Mouse (Mus musculus): ENCODE data around the gene Prss27.
A peak's percentile ranks its signal among the peaks of the same experiment; 100 is the strongest.
"Not testable (repeated sequence)": the region's sequence is repeated elsewhere in the genome, so short reads cannot be mapped to it uniquely, and the experiment has no call there.

Prss27 gene

DNA sequence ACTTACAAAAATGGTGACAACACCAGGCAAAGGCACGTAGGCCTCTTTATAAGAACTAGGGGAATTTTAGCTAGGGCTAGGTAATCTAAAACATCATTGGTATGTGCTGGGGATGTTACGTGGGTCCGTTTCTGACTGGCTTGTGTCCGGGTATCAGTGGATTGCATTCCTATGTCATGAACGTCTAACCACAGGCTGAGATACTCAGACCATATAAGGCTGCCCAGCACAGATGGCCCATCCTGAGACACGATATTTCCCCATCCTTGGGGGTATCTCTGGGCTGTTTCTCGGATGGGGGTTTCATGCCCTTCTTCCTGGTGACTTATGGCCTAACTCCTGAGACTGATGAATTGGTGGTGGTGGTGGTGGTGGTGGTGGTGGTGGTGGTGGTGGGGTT lies 2.9 kb upstream of the Prss27 start:
- DNase-seq (ENCODE audit: low spot score in 2 of 2), result no peak

DNA sequence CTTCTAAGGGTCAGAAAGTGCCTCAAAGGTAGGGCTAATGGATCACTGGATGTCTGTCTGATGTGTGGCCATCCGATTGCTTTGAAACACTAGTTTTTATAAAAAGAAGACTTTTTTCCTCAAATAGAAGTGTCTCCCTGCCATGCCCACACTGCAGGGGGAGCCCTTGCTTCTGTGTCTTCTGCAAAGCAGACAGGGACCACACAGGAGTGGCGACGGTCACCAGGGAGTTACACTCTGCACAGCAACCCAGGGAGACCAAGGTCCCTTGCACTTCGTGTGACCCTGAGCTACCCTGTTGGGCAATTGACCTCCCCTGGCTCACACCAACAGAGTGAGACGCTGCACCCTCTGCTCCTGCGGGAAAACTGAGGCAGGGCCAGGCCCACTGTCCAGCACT lies 990 bp upstream of the Prss27 start:
- DNase-seq (ENCODE audit: low spot score in 2 of 2), result no peak

DNA sequence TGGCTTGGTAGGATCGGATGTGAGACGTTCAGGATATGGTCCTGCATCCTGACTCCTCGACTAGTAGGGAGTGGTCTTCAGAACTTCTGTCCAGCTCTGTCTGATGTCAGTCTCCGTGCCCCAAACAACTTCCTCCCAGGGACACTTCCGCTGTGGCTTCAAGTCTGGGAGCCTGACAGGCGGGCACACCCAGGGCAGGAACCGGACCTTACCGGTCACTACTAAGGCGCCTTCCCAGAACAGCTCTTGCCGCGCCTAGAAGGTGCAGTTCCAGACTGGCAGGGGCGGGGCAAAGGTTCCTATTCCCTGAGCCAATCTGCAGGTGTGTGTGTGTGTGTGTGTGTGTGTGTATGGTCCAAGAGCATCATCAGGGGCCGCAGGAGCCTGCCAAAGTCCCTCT lies 584 bp upstream of the Prss27 start:
- no peak for DNase-seq (ENCODE audit: low spot score in 2 of 2)

DNA sequence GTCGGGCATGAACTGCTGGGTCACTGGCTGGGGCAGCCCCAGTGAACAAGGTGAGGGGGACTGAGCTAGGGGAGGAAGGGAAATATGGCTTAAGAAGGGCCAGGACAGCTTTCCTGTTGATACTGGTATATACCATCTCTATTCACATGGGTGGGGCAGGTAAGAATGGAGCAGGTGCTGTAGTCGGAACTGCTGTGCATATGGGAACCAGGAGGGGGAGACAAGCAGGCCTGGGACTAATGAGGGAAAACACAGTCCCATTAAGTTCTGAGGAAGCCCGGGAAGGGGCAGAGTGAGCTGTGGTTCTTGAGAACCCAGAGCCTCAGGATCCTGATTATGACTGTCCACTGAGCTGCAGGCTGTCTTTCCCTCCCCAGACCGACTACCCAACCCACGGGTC lies 6.5 kb downstream of the Prss27 start:
- DNase-seq (ENCODE audit: low spot score in 2 of 2), result no peak

DNA sequence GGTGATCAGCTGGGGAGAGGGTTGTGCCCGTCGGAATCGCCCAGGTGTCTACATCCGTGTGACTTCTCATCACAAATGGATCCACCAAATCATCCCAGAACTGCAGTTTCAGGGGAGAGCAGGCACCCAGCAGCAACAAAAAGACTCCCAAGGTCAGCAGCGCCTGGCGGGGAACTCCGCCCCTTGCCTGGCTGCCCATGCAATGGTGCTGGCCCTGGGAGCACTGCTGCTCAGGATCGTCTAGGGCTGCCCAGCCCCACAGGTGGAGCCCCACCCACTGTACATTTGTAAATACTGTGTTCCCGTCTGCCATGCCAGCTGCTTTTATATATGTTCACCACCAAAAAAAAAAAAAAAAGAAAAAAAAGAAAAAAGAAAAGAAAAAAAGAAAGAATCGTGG lies 7.7 kb downstream of the Prss27 start:
- DNase-seq (ENCODE audit: low spot score in 2 of 2), result no peak

DNA sequence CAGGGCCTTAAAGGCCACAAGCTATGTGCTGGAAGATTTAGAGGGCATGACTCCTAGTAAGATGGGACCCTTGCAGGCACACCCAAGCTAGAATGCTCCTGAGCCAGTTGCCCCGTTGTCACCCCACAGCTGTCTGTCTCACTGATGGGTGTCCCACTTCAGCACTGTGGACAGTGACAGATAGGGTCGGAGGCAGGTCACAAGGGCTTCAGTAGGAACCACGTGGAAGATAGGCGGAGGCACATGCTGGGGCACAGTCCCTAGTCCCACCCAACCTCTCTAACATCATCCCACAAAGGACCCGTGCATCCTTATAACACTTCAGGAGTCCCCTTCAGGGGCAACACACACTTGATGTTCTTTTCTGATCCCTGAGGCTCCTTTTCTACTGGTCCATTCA lies 8.1 kb downstream of the Prss27 start:
- no peak for DNase-seq (ENCODE audit: low spot score in 2 of 2)

DNA sequence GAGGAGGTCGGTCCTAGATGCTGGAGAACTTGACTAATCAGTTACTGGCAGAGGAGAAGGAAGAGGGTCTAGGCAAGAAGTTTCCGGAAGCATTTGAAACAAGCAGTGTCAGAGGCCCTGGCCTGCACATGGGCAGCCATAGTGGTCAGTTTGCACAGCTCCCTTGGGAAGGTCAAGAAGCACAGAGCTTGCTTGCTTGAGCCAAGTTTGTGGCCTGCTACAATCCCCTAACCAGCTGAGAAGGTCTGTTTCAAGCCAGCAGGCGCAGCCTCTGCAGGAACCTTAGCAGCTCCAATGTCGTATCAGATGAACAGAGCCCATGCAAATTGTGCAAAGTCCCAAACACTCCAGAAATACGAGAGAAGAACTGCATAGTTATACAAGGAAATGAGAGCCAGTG lies 10.1 kb downstream of the Prss27 start:
- DNase-seq (ENCODE audit: low spot score in 2 of 2), result no peak

DNA sequence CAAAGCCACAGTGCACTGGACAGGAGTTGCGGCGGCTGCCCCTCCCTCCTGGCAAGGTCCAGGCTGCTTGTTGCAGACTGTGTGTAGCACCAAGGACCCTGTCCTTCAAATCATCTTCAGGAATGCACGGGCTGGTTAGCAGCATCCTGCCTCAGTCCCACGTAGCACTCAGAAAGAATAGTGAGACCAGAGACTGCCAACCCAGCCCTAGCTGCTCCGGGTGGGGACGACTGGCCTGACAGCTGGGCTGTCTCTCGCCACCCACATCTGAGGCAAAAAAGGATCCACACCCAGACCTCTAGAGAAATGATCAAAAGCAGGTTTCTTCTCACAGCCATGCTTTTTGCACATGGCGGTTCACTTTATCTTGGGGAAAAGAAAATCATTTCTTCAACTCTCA lies 11.1 kb downstream of the Prss27 start:
- no peak for DNase-seq (ENCODE audit: low spot score in 2 of 2)

DNA sequence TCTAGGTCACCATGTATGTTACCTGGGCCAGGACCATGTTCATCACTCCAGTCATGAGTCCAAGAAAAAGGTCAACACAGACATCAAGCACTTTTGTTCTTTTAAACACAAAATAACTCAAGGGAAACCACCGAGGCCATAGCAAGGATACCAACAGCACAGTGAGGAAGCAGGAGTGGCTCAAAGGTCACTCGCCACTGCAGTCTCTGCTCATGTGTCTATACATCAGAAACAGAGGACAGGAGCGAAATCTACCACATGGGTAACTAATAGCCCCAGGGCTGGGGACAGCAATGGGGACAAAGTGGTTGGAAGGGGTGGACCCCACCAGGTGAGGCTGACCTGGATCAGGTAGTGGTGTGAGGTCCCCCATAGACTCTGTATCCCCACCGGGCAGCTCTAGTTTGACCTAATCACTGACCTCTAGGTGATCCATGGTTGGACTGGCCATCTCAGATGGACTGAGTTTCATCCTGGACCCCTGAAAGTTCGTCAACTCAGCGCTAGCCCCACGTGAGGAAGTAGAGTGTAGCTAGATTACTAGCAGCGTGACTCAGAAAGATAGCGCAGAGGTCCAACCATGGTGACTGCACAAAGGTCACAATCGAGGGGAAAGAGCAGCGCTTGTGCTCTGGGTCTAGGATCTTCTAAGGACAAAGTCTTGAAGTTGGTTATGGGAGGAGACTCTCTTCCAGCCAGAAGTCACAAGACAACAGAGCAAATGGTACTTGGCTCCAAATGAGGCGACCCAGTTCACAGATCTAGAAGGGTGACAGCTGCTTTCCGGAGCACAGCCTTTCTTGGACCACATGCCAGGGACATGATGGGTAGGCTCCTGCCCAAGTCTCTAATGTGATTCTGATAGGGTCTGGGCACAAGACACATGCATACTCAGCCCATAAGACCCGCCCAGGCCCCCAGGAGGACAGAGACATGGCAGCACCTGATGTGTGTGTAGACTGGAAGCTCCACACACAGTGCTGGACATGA lies 19.0 kb downstream of the Prss27 start:
- no peak for DNase-seq (ENCODE audit: low spot score in 2 of 2)

DNA sequence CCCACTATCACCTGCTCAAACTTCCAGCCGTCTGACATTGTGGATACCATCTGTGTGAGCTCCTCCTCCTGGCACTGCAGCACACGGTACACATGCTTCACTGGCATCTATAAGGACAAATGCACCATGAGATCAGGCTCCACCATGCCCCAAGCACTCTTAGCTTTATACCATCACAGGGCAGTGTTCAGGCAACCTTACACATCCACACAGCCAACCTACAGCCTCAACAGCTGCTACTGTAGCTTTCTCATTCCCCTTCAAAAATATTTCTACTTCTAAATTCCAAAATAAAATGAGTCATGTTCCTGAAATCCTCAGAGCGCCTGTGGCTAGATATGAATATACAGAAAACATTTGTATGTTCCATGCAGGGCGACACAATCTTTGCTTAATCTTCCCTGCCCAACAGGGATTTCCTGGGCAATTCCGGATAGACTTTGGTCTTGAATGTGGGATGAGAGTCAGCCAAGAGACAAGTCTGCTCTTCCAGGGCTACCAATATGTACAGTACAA lies 19.8 kb downstream of the Prss27 start:
- no peak for DNase-seq (ENCODE audit: low spot score in 2 of 2)

DNA sequence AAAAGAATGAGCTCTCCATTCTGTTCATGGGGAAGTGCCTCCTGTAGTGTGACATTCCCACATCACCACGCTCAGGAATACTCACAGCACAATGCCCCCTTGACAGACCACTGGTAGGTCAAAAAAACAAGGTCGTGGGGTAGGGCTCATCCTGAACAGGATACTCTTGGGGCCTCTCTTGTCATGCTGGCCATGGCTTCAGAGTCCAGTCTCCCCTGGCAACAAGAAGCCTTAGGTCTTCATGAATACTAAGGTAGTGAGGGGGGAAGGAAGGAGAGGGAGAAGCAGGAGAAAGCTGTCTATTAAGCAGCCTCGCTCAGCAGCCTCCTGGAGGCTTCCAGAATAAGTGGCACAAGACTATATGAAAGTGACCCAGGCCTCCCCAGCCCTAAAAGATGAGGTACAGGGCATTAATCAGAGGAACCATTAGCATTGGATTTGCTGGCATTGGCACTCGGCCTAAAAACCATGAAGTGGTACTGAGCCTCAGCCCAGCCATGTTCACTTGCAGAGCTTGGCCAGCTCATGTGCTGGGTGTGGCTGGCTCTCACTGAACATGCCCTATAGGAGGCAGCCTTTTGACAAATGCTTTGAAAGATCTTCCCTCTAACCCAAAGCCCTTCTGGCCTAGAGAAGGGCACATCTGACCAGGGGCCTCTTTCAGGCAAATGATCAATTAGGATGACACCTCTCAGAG lies 24.7 kb downstream of the Prss27 start:
- no peak for DNase-seq (ENCODE audit: low spot score in 2 of 2)

DNA sequence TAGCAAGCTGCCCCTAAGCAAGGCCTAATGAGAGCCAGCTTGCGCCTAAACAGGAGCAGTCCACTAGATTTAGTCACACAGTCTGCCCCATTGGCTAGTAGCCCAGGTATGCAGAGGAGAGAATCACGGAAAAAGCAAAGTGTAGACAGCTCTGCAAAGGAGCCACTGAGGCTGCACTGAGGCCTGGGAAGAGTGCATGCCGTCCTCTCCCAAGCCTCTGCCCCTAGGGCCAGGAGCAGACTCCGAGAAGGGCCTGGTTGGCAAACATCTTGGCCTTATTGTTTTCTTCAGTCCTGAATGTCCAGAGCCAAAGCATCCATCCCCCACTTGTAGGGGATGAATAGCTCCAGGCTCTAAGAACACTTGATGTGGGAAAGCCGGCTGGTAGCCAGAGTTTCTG lies 30.3 kb downstream of the Prss27 start:
- no peak for DNase-seq (ENCODE audit: low spot score in 2 of 2)

DNA sequence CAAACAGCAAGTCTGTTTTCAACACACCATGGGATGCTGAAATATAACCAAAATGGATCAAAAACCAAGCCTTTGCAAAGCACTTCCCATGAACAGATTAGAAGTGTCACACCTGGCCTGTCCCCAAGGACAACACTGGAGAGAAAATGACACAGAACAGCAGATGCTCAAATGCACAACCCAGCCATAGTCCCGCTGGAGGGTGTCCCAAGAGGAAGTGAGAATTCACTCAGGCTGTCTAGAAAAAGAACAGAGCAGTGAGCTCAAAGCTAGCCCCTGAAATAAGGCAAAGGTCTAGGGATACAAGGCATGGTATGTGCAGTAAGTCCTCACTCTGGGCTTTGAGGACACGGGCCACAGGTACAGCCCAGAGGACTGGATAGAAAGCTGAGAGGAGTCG lies 31.6 kb downstream of the Prss27 start:
- DNase-seq (ENCODE audit: low spot score in 2 of 2), result no peak

DNA sequence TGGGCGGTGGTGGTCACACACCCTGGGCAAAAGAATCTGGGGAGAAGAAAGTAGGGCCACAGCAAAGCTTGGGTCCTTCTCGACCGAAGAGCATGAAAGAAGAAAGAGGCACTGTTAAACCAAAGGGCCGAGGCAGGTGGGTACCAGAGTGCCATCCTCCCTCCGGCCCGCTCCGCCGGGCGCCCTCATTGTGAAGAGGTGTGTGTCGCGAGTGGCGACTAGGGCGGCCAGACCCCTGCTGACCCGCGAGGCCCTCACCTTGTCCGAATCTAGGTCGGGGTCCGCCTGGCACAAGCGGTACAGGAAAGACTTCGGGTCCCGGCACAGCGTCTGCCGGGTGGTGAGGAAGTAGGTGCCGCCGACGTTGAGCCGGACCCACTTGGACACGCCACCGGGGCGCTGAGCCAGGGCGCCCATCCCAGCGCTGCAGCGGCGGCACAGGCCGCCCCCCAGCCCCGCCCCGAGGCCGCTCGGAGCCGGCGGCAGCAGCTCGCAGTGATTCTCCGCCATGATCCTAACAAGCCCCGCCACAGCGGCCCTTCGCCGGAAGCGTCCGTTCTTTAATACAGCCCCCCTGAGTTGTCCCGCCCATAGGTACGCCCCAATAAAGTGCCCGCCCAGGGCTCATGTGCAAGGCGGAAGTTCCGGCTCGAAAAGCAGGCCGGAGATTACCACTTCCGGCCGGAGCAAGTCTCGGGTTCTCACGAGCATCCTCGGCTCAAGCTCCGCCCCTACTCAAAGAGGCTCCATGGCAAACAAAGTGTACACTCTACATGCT lies 35.2 kb downstream of the Prss27 start, which contains the start of gene Kctd5:
Gene Kctd5, minus strand, starts transcription at position 567 of the 778 bp plus-strand sequence.
- peak; percentile 93 to 96 for DNase-seq (ENCODE audit: low spot score in 2 of 2)

DNA sequence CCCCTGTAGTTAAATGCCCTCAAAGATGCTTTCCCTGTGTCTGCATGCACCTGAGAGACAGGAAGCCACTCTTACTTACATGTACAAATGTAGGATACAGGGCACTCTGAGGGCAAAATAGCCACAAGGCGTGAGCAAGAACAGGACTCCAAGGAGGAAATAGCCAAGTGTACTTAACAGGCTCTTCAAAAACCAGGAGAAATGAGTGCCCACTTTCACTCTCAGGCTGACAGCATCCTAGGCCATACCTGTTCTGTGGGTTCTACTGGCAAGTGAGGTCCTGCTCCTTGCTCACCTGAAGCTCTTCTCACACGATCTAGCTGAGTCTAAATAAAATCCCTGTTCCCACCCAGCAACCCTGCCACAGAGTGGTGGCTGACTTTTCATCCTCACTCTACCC lies 39.2 kb downstream of the Prss27 start:
- no peak for DNase-seq (ENCODE audit: low spot score in 2 of 2)

DNA sequence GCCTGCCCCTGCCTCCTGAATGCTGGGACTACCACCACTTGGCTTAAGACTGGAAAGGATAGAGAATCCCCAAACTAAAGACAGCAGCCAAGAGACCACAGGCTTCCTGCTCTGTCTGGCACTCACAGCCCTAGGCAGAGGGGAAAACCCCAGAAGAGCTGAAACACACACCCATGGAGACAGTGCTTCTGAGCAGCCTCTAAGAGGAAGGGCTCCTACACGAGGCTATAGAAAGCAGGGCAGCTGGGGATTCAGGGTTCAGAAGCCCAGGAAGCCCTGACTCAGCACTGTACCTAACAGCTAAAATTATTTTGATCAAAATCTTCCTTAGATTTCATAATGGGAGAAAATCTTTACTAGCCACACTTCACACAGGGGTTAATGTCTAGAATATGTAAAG lies 46.6 kb downstream of the Prss27 start:
- no peak for DNase-seq (ENCODE audit: low spot score in 2 of 2)

DNA sequence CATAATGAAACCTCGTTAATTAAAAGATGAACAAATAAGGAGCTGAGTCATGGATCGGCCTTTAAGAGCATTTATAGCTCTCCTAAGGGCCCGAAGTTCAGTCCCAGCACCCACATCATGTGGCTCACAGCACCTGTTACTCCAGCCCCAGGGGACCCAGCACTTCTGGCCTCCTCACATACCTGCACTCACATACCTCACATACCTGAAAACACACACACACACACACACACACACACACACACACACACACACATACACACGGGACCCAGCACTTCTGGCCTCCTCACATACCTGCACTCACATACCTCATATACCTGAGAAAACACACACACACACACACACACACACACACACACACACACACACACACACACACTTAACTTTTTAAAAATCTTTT lies 48.5 kb downstream of the Prss27 start:
- DNase-seq (ENCODE audit: low spot score in 2 of 2), result not testable (repeated sequence)

DNA sequence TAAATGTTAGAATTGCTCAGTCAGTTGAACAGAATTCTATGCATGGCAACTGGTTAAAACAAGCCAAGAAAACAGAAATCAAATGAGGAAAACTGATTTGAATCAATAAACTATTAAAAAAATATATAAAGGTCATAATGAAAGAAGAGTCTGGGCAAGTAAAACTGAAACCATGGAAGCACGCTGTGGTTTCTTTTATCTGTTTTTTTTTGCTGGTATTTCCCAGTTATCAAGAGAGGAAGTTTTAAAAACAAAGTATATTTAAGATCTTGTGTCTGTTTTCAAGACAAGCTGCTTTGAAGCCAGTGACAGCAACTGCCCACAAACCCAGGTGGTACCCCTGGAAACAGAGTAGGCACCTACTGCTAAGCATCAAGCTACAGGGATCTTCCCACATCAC lies 52.6 kb downstream of the Prss27 start:
- no peak for DNase-seq (ENCODE audit: low spot score in 2 of 2)
